Mouse (Mus musculus): ENCODE data around the gene Klhl35. TPM values are rescaled to one million over a fixed set of nuclear protein-coding genes. Genes with fewer than 3 reads are reported as not detected.

Klhl35 gene
- total RNA-seq, 2 experiments from 2014 or later, result not detected

DNA sequence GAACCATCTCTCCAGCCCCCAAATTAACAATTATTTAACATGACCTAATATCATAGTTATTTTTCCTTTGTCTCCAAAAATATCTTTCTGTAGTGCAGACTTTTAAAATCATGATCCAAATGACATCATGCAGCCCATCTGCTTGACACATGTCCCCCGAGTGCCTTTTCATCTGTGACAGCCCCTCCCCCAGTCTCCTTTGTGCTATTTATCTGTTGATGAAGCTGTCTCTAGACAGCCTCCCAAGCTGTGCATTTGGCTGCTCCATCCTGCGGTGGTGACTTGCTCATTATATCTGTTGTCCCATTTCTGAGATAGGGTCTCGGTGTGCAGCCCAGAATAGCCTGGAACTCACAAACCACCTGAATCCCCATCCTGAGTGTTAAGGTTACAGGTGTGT is 16.1 kb upstream of the Klhl35 start:
- no peak for DNase-seq
- intact Hi-C loops (cut with DNase I), result loop anchor here (1.0 kb wide), 1 partner anchor 73 kb away; no protein-coding TSS in a partner anchor

DNA sequence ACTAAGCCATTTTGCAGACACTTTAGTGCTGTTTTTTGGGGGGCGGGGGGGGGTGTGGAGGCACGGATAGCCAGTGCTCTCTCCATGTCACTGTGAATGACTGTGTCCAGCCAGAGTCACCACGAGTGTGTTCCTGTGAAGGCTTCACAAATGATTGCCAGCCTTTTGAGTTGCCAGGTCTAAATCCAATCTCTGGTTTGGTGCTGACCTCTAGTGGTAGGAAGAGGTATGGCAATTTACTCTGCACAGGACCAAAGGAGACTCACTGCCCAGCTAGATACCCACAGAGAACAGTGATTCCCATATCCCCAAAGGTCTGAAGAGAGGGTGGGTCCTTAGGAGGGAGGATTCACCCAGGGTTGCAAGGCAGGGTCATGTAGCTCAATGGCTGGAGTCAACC is 15.1 kb upstream of the Klhl35 start:
- intact Hi-C loops (cut with DNase I), result loop anchor here (1.0 kb wide), 1 partner anchor 74 kb away; no protein-coding TSS in a partner anchor
- DNase-seq, result peak in 1 of 2 experiments; percentile 25

DNA sequence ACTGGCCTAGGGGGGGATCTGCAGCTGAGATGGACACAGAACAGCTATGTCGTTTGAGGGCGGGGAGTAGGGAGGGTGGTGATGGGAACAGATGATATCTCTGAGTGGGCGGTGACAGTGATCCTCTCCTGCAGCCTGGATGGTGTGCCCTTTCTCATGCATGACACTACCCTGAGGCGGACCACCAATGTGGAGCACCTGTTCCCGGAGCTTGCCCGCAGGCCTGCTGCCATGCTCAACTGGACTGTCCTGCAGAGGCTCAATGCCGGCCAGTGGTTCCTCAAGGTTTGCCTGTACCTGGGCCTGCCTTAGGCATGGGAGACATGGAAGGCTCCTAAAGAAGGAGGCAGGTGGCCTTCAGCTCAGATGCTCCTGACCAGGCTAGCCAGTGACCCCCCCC is 12.9 kb upstream of the Klhl35 start:
- intact Hi-C loops (cut with DNase I), result loop anchor here (2.0 kb wide), 1 partner anchor 120 kb away; no protein-coding TSS in a partner anchor

DNA sequence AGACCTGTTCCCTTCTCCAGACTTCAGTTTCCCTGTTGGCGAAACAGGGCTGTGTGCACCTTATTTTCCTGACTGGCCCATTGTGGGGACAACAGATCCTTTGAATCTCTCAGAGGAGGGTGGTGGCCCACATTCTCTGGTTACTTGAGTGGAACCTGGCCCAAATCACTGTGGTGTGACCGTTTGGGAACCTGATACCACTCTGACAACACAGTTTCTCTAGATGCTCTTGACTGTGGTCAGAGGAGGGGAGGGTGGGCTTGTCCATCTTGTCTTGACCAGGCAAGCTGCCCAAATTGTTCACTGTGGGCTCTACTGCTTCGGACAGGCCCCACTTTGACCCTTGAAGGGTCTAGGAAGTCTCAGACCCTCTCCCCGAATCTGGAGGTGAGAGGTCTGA is 11.8 kb upstream of the Klhl35 start:
- intact Hi-C loops (cut with DNase I), result no loop called here
- DNase-seq, result no peak

More for the DNA sequence above, 12.9 kb upstream of the Klhl35 start:
- DNase-seq, result no peak

DNA sequence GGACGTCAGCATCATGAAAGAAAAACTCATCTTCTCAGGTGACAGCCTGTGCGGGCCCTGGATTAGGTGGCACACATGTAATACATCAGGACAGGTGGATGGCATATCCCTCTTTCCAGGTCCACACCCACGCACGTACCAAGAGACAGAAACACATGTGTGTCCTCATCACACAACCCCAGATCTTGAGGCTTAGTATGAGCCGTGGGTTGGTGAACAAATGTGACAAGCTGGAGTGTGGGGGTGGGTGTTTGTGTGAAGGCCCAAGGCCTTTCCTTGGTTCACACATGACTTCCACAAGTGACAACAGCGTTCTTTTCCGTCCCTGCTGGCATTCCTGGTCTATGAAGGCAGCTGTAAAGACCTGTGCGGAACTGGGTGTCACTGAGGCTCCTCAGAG is 7.0 kb upstream of the Klhl35 start:
- DNase-seq, result no peak
- intact Hi-C loops (cut with DNase I), result no loop called here

DNA sequence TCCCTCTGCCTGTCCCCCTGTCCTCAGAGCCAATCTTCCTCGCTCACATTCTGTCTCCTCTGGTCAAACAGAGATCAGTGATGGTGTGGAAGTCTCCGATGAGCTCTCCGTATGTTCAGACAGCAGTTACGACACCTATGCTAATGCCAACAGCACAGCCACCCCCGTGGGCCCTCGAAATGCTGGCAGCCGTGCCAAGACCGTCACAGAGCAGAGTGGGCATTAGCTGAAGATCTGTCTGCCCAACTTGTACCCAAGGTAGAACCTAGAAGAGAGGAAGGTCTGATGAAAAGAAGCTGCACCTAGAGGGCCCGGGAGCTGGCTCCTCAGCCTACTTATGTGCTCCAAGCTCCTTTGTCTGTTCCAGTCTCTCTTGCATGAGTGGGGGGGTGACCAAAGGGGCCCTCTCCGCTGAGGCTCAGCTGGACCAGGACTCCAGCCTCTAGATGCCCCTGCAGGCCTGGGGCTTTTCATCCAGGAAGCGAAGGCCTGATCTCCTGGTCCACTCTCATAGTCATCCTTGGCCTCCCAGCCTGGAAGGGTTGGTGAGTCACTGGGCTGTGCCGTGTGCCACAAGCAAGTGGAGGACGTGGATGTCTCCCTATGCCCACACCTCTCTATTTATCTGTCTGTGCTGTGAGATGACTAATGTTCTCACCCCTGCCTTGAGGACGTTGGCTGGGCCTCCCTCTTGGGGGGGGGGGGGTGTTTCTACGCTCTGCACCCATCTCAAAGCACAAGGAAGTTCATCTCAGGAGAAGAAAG is 5.7 kb upstream of the Klhl35 start:
- intact Hi-C loops (cut with DNase I), result no loop called here
- DNase-seq, result no peak

DNA sequence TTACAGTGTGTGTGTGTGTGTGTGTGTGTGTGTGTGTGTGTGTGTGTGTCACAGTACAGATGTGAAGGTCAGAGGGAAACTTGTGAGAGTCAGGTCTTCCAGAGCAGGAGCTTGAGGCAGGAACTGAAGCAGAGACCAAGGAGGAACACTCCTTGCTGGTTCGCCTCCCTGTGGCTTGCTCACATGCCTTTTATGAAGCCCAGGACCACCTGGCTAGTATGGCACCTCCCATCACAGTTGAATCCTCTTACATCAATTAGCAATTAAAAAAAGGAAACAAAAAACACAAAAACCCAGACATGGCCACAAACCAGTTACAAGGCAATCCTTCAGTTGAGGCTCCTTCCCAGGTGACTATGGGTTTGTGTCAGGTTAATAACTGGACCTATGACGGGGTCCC is 2.7 kb upstream of the Klhl35 start:
- intact Hi-C loops (cut with DNase I), result no loop called here
- no peak for DNase-seq

DNA sequence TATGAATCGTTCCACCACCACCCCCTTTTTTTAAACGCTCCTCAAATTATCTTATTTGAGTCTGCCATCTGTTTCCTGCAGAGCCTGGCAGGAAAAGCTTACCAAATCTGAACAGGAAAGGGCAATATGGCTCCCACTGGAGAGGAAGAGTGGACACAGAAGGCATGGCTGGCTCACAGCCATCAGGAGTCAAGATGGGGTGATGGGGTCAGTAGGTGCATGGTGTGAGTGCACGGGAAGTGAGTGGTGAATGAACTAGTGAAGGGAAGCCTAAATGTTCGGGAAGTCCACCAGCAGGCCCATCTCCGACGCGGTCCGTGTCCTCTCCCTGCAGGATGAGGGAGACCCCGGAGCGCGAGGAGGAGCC is 2.1 kb downstream of the Klhl35 start:
- intact Hi-C loops (cut with DNase I), result no loop called here
- no peak for DNase-seq

DNA sequence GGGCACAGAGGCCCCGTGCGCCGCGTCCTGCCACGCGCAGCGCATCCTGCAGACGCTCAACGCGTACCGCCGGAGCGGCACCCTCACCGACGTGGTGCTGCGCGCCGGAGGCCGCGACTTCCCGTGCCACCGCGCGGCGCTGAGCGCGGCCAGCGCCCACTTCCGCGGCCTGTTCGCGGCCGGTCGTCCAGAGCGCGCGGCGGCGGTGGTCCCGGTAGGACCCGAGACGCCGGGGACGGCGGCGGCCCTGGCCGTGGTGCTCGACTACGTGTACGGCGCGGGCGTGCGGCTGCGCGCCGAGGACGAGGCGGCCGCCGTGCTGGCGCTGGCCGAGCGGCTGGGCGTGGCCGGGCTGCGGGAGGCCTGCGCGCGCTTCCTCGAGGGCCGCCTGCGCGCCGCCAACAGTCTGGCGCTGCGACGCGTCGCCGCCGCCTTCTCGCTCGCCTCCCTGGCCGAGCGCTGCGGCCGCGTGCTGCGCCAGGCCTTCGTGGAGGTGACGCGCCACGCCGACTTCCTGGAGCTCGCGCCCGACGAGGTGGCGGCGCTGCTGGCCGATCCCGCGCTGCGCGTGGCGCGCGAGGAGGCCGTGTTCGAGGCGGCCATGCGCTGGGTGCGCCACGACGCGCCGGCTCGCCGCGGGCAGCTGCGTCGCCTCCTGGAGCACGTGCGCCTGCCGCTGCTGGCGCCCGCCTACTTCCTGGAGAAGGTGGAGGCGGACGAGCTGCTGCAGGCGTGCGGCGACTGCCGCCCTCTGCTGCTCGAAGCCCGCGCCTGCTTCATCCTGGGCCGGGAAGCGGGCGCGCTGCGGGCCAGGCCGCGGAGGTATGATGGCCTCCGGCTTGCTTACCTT is 2.7 kb downstream of the Klhl35 start:
- peak; percentile 36 to 39 for DNase-seq
- intact Hi-C loops (cut with DNase I), result no loop called here

DNA sequence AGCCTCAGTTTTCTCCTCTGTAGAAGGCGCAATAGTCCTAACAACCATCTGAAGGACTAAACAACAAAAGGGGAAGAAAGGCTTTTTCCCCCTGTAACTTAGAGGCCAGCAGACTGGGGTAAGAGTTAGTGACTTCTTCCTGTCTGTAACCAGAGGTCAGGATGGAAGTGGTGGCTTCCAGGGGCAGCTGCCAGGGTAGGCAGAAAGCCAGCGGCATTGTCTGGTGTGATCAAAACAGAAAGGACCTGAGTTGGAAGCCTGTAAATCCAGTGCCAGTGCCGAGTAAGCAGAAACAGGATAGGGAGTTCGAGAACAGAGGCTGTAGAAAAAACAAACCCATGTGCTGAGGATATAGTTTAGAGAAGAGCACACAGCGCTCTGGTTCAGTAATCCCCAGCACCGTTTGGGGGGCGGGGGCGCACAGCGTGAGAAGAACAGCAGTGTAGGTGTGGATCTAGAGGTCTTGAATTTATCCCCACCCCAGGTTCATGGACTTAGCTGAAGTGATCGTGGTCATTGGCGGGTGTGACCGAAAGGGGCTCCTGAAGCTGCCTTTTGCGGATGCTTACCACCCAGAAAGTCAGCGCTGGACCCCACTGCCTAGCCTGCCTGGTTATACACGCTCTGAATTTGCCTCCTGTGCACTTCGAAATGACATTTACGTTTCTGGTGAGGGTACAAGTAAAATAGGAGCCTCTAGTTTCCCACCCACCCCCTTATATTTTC is 4.0 kb downstream of the Klhl35 start:
- no peak for DNase-seq

DNA sequence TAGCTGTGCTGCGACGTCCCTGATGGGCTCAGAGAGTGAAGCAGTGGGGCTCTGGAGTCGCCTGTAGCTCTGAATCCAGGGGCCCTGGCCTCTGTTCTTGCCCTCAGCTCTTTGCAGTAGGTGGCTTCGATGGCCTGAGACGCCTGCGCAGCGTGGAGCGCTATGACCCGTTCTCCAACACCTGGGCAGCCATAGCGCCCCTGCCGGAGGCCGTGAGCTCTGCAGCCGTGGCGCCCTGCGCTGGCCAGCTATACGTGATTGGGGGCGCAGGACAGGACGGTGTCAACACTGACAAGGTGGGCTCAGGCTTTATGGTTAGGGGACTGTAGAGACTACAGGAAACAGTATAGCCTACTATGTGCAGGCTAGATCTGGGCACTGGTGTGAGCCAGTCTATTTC is 5.8 kb downstream of the Klhl35 start:
- no peak for DNase-seq
- intact Hi-C loops (cut with DNase I), result no loop called here

More for the DNA sequence above, 4.0 kb downstream of the Klhl35 start:
- intact Hi-C loops (cut with DNase I), result no loop called here

DNA sequence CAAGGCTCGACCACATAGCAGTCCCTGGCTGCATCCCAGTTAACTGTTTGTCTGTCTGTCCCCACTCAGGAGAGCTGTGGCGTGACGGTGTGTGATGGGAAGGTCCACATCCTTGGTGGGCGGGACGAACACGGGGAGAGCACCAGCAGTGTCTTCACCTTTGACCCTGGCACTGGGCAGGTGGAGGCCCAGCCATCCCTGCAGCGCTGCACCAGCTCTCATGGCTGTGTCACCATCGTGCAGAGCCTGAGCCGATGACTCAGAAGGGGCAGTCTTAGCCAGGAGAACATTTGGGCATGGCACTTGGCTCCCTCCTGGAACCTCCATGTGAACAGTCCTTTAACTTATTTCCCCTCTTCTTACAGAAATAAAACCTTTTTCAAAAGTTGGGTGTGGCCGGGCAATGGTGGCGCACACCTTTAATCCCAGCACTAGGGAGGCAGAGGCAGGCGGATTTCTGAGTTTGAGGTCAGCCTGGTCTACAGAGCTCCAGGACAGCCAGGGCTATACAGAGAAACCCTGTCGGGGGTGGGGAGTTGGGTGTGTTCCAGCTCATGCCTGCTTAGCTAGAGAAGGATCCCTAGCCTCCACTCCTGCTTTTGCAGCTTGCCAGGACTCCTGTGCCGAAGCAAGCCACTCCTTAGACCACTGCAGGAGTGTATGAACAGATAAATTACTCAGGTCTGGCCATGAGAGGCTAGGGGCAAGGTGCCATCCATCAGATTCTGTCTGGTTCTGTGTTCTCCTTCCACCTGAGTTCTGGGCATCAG is 8.0 kb downstream of the Klhl35 start:
- intact Hi-C loops (cut with DNase I), result no loop called here
- DNase-seq, result no peak

DNA sequence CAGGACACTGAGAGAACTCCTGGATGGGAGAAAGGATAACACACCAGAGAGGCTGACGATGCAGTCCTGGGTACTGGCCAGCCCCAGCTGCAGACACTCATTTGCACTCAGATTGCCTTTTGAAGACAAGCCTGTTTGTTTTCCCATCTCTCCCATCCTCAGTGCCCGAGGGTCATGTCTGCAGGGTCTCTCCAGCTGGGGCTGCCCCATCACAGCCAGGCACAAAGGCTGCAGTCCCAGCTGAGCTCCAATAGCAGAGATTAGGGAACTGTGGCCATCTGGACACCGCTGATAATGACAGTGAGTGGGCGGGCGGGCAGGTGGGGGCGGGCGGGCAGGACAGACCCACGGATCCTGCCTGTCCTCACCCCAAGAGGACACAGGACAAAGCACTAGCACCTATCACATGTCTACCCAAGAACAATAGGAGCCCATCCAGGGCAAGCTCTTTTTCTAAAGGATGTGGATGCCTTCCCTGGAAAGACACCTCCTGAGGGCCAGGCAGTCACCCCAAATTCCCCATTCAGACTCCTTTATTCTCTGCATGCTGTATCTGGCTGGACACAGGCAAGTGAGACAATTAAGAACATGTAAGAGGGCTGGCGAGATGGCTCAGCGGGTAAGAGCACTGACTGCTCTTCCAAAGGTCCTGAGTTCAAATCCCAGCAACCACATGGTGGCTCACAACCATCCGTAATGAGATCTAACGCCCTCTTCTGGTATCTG is 9.2 kb downstream of the Klhl35 start:
- intact Hi-C loops (cut with DNase I), result no loop called here
- DNase-seq, result no peak

DNA sequence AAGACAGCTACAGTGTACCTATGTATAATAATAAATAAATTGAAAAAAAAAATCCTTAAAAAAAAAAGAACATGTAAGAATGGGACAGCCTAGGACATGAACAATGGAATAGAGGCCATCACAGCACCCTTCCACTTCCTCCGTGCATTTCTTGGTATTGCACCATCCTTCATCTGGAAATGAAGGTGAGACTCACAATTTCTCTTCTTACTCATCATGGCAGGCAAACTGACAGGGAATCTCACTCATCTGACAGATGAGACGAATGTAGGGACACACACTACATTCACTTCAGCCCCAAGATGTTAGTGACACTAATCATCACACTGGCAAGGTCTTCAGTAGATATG is 9.7 kb downstream of the Klhl35 start:
- no peak for DNase-seq
- intact Hi-C loops (cut with DNase I), result no loop called here

DNA sequence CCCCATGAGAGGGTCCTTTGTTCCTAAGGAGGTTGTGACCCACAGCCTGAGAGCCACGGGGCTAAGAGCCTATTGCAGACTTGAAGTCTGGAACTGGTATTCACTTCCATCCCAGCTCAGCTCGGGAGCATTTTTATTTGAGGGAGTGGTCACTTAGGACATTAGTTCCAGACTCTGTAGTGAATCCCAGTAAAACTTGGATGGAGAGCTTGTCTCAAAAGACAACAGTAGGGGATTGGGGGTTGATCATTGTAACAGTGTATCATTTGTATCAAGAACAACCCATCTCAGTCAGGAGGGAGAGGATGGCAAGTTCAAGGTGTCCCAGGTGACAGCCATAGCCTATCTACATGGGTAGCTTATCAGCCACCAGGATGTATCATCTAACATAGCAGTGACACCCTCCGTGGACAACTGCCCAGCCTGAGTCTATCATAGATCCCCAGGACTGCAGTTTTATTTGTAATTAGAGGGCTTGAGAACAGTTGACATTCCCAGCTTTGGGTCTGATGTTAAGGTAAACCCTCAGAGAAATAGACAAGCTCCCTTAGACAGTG is 10.8 kb downstream of the Klhl35 start:
- no peak for DNase-seq
- intact Hi-C loops (cut with DNase I), result no loop called here

DNA sequence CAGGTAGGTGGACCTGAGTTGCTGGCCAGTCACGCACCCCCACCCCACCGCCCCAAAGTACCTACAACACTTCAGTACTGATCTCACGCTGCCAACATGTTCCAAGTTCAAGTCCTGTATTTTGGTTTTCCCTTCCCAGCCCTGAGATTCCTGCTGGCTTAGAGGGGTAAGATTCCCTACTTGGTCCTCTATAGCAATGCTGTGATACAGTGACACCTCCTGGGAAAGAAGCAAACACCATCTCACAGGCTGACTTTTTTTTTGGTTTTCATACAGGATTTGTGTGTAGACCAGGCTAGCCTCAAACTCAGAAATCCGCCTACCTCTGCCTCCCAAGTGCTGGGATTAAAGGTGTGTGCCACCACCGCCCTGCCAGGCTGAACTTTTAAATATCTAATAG is 11.4 kb downstream of the Klhl35 start:
- intact Hi-C loops (cut with DNase I), result no loop called here
- no peak for DNase-seq

DNA sequence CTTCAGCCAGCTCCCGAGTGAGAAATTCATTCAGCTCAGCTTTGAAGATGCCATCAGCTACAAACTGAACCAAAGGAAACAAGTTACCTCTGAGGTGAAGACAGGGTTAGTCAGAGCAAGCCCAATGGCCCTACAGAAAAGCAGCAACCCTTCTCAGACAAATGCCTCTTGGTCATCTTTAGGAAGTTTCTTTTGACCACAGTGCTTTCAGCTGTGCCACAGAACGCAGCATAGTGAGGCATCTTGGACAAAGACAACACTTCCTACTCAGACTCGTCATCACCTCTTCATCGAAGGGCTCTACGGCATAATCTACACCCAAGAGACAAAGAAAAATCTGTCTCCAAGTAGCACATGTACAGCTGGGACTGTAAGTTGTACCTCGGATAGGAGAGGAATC is 16.8 kb downstream of the Klhl35 start:
- no peak for DNase-seq
- intact Hi-C loops (cut with DNase I), result no loop called here

DNA sequence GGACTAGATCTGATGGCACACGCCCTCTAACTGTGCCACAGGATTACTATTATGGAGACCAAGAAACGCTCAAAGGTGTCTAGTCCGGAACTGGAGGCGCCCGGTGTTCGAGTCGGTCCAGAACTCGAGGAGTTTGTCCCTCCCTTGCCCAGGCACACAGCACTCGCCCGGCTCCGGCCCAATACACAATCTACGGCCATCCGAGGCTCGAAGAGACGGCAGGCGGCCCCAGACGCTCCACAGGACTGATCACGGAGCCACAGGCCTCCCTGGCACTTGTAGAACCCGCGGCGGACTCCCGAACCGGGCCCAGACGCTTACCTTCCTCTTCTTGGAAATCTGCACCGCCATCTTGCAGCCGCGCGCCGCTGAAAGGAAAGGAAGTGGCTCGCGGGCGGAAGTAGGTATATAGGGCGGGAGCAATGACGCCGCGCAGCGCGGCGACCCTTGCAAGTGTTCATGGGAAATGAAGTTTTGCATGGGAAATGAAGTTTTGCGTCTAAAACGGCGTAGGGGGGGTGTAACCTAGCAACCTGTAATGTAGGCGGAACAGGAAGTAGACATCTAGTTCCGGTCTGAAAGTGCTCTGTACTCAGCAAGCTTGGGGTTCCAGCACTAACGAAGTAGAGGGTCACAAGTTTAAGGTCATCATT is 17.6 kb downstream of the Klhl35 start, which contains the start of gene Rps3:
Gene Rps3 (minus strand): TSS at position 468 of the 653 bp plus-strand sequence.
- intact Hi-C loops (cut with DNase I), result no loop called here
- DNase-seq, result peak; percentile 89 to 92

DNA sequence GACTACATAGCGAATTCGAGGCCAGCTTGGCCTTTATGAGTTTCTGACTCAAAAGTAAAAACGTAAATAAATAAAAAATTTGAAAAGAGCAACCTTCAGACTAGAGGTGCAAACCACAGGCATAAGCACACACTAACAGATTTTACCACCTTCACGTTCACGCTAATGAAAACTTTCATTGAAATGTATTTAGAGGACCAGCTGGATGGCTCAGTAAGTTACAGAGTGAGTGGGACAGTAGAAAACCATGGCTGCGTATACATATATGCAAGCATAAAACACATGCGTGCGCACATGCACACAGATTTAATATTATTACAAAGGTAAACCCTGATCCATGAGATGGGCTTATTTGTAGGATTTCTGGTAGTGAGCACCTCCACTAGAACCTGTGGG is 18.1 kb downstream of the Klhl35 start:
- no peak for DNase-seq
- intact Hi-C loops (cut with DNase I), result no loop called here

All from gastrocnemius, postnatal 36 days (tissue).